Mouse (Mus musculus): ENCODE data around the gene Zdhhc7. TPM values are rescaled to one million over a fixed set of nuclear protein-coding genes. Genes with fewer than 3 reads are reported as not detected.

Gene Zdhhc7
- polyA plus RNA-seq, 1 experiment from 2014 or later = 28.3 TPM

DNA sequence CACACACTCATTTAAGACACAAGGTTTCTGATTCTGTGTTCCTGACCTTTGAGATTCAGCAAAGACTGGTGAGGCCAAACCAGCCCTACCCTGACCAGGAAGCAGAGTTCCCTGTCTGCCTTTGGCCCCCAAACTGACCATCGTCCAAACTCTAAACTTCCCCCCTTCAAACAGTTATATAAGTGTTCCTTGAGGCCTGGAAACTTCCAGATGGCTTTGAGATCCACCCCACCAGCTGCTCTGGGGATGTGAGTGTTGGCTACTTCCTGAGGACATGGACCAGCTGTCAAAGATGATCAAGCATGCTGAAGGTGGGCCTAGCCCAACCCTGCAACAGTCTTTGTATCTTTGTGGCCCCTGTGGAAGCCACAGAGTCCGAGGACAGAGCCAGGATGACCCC is 44.2 kb downstream of the Zdhhc7 start:
- H3K9me3 ChIP-seq = peaks cover 13% of the 10 kb centered on the region; the same call in 1 of the 2 replicates
- no peak overlapping the region for H3K4me3 ChIP-seq
- no peak for DNase-seq (ENCODE audit: extremely low spot score, low spot score)
- no peaks in the 10 kb centered on the region for H3K4me1 ChIP-seq
- H3K27ac ChIP-seq = no peak overlapping the region
- H3K36me3 ChIP-seq (replicated peaks) = no peaks in the 10 kb centered on the region
- 74% methylated on average over 2 of the region's 2 CpGs for WGBS
- H3K27me3 ChIP-seq (ENCODE audit: poor library complexity, severe bottlenecking) = no peaks in the 10 kb centered on the region

DNA sequence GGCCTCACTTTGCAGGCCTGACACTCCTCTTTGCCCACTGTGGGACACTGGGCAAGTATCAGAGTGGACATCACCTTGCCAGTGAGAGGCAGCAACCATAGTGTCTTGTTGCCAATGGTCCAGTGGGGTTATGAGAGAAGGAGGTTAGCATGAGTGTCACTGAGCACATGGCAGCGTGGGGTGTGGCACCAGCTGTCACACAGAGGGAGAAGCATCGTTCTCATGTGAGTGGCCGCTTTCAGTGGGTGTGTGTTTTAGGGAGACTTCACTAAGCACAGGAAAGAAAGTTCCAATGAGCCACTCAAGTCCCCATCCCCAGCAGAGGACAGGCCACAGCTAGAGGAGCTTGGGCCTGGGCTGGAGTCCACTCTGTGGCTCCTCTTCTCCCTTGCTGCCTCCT is 46.4 kb downstream of the Zdhhc7 start:
- Histone ChIP-seq H3K4me3 (no peak overlapping the region), H3K36me3 (replicated peaks) (no peaks in the 10 kb centered on the region), H3K27ac (no peak overlapping the region), H3K9me3 (peaks cover 10% of the 10 kb centered on the region; the same call in 1 of the 2 replicates), H3K4me1 (peaks cover 14% of the 10 kb centered on the region), H3K27me3 (ENCODE audit: poor library complexity, severe bottlenecking) (no peaks in the 10 kb centered on the region)
- DNase-seq (ENCODE audit: extremely low spot score, low spot score) = no peak
- WGBS = 79% methylated on average over 3 of the region's 3 CpGs

DNA sequence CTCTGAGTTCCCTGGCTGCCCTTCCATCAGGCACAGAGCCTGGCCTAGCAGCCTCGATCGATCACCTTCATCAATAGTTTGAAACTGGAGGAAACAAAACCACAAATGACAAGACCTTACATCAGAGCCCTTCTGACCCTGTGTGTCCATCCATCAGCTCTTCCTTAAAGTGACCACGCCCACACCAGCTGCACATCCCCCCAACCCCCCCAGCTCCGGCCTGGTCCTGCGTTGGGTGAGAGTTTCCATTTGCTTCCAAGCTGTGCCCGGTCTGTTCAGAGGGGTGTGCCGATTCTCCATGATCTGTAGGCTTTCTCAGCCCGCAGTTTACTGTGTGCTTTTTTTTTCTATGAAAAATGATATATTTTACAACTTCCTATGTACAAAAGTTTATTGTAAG is 49.0 kb downstream of the Zdhhc7 start:
- no peaks in the 10 kb centered on the region for H3K36me3 ChIP-seq (replicated peaks)
- peaks cover 18% of the 10 kb centered on the region for H3K4me1 ChIP-seq
- peaks cover 10% of the 10 kb centered on the region; the same call in 1 of the 2 replicates for H3K9me3 ChIP-seq
- no peak overlapping the region for H3K4me3 ChIP-seq
- no peak overlapping the region for H3K27ac ChIP-seq
- 87% methylated on average over 8 of the region's 8 CpGs for WGBS
- DNase-seq (ENCODE audit: extremely low spot score, low spot score) = no peak
- H3K27me3 ChIP-seq (ENCODE audit: poor library complexity, severe bottlenecking) = no peaks in the 10 kb centered on the region

DNA sequence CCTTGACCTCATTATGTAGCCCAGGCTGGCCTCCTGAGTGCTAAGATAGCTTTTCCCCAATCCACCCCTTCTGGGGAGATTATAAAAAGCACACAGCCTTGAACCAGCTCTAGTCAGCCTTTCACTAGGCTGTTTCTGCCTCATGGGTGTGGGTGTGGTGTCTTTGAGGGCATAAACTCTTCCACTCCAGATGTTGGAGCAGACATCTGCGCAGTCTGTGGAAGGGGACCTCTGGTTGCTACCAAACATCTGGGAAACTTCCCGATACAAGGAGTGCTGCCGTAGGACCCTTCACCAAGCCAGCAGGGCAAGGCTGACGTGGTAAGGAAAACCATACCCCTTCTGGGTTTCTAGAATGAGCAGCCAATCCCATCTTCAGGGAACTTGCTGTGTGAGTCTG is 49.4 kb downstream of the Zdhhc7 start:
- Histone ChIP-seq H3K4me3 (no peak overlapping the region), H3K27ac (no peak overlapping the region), H3K27me3 (ENCODE audit: poor library complexity, severe bottlenecking) (no peaks in the 10 kb centered on the region), H3K4me1 (peaks cover 21% of the 10 kb centered on the region), H3K36me3 (replicated peaks) (no peaks in the 10 kb centered on the region), H3K9me3 (peaks cover 10% of the 10 kb centered on the region; the same call in 1 of the 2 replicates)
- no peak for DNase-seq (ENCODE audit: extremely low spot score, low spot score)
- WGBS = 86% methylated on average over 4 of the region's 4 CpGs

DNA sequence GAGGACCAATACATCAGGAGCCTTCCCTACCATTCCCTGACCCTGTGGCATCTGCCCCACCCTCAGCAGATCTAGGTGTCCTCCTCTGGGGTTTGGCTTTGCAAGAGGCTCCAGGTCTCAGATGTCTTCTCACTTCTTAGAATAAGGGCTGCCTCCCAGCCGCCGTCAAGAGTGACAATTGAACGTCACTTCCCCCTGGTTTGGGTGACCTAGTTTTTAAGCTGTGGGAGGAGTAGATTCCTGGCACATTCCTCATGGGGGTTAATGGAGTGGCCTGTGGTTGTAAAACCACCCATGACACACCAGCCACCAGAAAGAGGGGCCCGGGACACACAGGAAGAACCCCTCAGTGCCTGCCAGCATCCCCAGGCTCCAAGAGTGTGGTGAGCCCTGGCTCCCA is 50.3 kb downstream of the Zdhhc7 start:
- H3K27ac ChIP-seq = 0 out of 2 replicates have a peak overlapping the region, but pooled peaks have one; percentile 13
- no peak for DNase-seq (ENCODE audit: extremely low spot score, low spot score)
- 73% methylated on average over 4 of the region's 4 CpGs for WGBS
- H3K36me3 ChIP-seq (replicated peaks) = no peaks in the 10 kb centered on the region
- peaks cover under 1% of the 10 kb centered on the region; the same call in 1 of the 2 replicates for H3K9me3 ChIP-seq
- H3K4me3 ChIP-seq = no peak overlapping the region
- H3K27me3 ChIP-seq (ENCODE audit: poor library complexity, severe bottlenecking) = no peaks in the 10 kb centered on the region
- peaks cover 30% of the 10 kb centered on the region for H3K4me1 ChIP-seq

DNA sequence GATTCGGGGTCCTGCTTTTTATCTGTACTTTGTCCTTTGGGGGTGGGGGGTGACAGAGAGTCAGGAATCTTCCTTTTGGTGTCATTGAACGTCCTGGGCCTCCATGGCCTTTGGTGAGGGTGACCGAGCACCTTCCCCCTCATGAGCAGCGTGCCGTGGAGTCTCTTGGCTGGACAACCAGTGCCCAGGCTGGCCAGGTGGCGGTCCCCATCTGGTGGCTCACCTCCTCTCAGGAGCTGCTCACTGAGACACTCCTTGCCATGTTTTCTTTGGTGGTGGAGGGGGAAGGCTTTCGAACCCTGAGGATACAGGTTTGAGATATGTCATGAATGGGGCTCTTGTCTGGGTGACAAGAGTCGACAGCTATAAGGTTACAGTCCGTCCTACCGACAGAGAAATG is 50.9 kb downstream of the Zdhhc7 start:
- DNase-seq (ENCODE audit: extremely low spot score, low spot score) = no peak
- peaks cover 36% of the 10 kb centered on the region for H3K4me1 ChIP-seq
- 80% methylated on average over 10 of the region's 10 CpGs for WGBS
- H3K9me3 ChIP-seq = no peaks in the 10 kb centered on the region
- H3K27me3 ChIP-seq (ENCODE audit: poor library complexity, severe bottlenecking) = no peaks in the 10 kb centered on the region
- no peaks in the 10 kb centered on the region for H3K36me3 ChIP-seq (replicated peaks)
- H3K27ac ChIP-seq = peak overlapping the region; percentile 21; the same call in 1 of the 2 replicates
- no peak overlapping the region for H3K4me3 ChIP-seq

DNA sequence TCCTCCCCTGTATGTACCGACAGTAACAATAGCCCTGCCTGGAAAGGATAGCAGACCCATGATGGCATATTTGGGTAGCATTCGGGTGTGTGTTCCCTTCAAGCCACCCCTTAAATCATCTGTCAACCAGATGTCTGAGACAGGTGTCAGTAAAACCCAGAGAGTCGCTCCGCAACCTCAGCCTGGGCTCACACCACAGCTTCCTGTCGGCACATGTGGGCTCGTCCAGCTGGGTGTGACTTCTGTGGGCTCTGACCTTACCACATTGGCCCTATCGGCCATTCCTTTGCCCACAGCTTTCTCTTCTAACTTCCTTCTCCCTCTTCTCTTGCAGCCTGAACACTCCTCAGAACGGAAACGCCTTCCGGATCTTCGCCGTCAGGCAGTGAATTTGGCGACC is 51.3 kb downstream of the Zdhhc7 start:
- 80% methylated on average over 13 of the region's 13 CpGs for WGBS
- Histone ChIP-seq H3K36me3 (replicated peaks) (no peaks in the 10 kb centered on the region), H3K9me3 (no peaks in the 10 kb centered on the region), H3K27ac (peak overlapping the region; percentile 21; the same call in 1 of the 2 replicates), H3K4me3 (no peak overlapping the region), H3K27me3 (ENCODE audit: poor library complexity, severe bottlenecking) (no peaks in the 10 kb centered on the region), H3K4me1 (peaks cover 40% of the 10 kb centered on the region)
- DNase-seq (ENCODE audit: extremely low spot score, low spot score) = no peak

DNA sequence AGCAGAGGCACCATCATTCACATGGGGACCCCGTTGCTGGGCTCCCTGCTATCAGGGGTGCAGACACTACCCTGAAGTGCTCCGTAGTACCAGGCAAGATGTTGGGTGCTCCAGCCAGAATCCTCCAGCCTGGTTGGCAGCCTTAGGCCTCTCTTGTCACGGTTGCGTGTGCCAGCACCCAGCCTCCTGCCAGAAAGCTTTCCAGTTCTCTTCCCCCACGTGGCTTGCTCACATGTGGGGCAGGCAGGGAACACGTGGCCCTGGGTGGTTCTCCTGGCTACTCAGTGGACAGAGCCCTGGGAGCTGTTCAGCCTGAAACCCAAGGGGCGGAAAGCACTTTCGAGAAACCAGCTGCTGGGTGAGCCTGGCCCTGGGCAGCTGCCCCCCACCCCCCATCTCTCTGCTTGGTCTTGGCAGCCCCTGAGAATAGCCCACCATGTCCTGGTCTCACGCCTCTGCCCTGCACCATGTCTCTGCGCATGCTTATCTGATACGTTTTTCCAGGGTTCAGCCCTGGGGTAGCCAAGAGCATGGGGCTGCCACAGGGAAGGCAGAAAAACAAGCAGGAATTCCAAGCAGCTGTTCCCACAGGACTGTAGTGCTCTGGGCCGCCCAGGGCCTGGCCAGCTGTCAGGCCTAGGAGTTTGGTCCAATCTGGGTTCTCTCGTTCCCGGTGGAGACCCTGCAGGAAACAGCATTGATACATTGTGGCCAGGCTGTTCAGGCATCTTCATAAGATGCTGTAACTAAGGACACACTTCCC is 54.8 kb downstream of the Zdhhc7 start:
- 76% methylated on average over 14 of the region's 14 CpGs for WGBS
- Histone ChIP-seq H3K4me1 (peaks cover 45% of the 10 kb centered on the region), H3K4me3 (no peak overlapping the region), H3K36me3 (replicated peaks) (no peaks in the 10 kb centered on the region), H3K9me3 (no peaks in the 10 kb centered on the region), H3K27ac (peak overlapping the region; percentile 66), H3K27me3 (ENCODE audit: poor library complexity, severe bottlenecking) (no peaks in the 10 kb centered on the region)
- DNase-seq (ENCODE audit: extremely low spot score, low spot score) = no peak

DNA sequence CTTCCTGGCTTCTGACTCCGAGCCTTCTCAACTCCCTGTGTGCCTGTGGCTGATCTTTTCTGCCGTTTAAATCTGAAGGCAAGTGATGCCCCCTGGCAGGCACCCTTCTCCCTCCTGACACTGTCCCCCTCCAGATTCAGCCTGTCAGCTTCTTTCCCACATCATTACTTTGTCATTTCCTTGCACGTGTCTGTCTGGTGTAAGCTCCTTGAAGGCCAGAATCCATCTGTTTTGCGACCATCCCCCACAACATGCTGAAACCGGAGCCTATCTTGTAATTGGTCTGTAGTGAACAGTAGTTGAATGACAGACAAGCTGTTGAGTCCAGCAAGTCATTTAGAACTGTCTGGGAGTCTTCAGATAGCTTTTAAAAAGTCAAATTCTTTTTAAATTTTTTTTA is 55.8 kb downstream of the Zdhhc7 start:
- 68% methylated on average over 5 of the region's 5 CpGs for WGBS
- H3K9me3 ChIP-seq = no peaks in the 10 kb centered on the region
- no peak for DNase-seq (ENCODE audit: extremely low spot score, low spot score)

DNA sequence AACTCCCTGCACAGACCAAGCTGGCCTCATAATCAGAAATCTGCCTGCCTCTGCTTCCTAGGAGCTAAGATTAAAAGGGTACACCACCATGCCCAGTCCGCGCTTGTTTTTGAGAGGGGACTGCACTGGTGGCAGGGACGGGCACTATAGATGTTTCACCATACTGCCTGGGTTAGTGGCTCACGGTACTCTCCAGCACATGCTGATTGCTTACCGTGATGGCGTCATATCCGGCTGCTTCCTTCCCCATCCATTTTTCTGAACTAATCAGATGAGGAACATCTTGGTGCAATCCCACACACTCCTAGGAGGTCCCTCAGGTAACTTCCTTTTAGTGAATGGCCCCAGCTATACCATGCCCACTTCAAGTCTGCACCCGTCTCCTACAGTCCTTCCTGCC is 56.4 kb downstream of the Zdhhc7 start:
- 90% methylated on average over 8 of the region's 8 CpGs for WGBS
- H3K36me3 ChIP-seq (replicated peaks) = no peaks in the 10 kb centered on the region
- no peaks in the 10 kb centered on the region for H3K27me3 ChIP-seq (ENCODE audit: poor library complexity, severe bottlenecking)
- no peak for DNase-seq (ENCODE audit: extremely low spot score, low spot score)
- H3K27ac ChIP-seq = no peak overlapping the region
- no peaks in the 10 kb centered on the region for H3K9me3 ChIP-seq
- H3K4me3 ChIP-seq = no peak overlapping the region
- peaks cover 32% of the 10 kb centered on the region for H3K4me1 ChIP-seq

More for the DNA sequence above, 55.8 kb downstream of the Zdhhc7 start:
- no peak overlapping the region for H3K27ac ChIP-seq
- no peaks in the 10 kb centered on the region for H3K36me3 ChIP-seq (replicated peaks)
- H3K4me1 ChIP-seq = peaks cover 38% of the 10 kb centered on the region
- H3K27me3 ChIP-seq (ENCODE audit: poor library complexity, severe bottlenecking) = no peaks in the 10 kb centered on the region
- no peak overlapping the region for H3K4me3 ChIP-seq

DNA sequence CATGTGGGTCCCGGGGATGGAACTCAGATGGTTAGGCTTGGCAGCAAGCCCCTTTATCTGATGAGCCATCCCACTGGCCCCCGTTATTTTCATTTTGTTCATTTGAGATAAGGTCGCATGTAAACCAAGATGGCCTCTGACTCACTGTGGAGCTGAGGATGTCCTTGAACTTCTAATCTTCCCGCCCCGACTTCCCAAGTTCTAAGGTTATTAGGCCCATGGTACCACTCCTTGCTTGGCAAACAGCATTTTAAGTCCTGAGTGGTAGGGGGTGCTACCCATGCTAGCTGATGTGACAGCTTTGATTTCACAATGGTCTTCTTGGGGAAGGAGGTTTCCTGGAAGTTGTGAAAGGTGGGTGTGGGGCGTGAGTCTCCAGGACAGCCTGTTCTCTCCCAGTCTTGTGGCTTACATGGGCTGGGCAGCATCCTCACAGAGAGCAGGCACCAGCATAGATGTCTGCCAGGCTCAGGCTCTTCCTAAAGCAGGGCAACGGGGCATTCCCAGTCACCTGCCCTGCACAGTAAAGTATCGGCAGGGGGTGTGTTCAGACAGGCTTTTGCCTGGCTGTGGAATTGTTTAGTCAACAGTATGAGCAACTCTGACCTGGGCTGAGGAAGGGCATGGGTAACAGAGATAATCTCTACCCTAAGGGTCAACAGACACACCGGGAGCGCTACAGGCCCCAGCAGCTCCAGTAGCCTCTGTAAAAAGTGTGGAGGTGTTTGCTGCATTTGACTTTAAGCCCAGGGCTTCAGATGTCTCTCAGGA is 58.6 kb downstream of the Zdhhc7 start:
- Histone ChIP-seq H3K27me3 (ENCODE audit: poor library complexity, severe bottlenecking) (no peaks in the 10 kb centered on the region), H3K4me1 (peaks cover 35% of the 10 kb centered on the region), H3K9me3 (no peaks in the 10 kb centered on the region), H3K4me3 (no peak overlapping the region), H3K36me3 (replicated peaks) (no peaks in the 10 kb centered on the region), H3K27ac (no peak overlapping the region)
- 76% methylated on average over 10 of the region's 10 CpGs for WGBS
- DNase-seq (ENCODE audit: extremely low spot score, low spot score) = no peak

DNA sequence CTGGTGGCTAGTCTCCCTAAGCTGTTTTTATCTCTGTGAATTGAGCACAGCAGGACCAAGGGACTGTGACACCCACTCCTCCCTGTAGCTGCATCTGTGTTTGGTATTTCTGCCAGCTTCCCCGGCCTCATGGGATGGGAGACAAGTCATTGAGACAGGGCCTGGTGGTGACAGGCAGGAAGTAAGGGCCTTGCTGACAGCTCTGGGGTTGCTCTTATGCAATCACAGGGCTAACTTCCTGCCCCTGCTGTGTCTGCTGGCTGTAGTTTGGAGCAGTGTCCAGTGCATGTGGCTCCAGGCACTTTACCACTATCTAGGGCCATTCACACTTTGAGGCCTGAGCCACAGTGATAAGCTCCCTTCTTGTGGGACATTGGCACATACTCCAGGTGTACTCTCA is 60.4 kb downstream of the Zdhhc7 start:
- H3K4me1 ChIP-seq = peaks cover 36% of the 10 kb centered on the region
- H3K27me3 ChIP-seq (ENCODE audit: poor library complexity, severe bottlenecking) = no peaks in the 10 kb centered on the region
- H3K36me3 ChIP-seq (replicated peaks) = no peaks in the 10 kb centered on the region
- H3K27ac ChIP-seq = no peak overlapping the region
- 85% methylated on average over 1 of the region's 1 CpGs for WGBS
- no peak overlapping the region for H3K4me3 ChIP-seq
- no peak for DNase-seq (ENCODE audit: extremely low spot score, low spot score)
- no peaks in the 10 kb centered on the region for H3K9me3 ChIP-seq

DNA sequence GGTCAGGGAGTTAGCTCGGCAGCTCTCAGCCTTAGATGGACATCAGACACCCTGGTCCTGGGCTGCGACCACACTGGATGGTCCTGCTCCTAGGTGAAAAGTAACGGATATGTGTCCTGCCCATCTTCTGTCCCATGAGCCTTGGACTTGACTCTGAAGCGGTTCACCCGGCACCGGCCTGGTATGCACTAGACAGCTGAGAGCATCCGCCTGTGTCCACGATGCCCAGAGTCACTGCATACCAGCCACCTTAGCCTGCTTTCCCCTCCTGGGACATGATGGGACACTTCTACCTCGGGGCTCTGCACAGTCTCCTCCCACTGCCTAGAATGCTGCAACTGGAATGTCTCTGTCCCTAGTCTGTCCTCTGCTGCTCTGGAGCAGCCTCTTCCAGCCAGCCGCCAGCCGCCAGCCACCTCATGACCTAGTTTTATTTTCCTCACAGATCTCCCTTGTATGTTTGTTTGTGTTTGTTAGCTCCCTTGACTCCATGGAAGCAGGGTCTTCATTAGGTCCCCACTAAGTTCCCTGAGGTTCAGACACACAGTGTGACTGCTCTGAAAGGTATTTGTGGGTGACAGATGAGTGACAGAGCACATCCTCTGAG is 61.9 kb downstream of the Zdhhc7 start:
- 84% methylated on average over 11 of the region's 11 CpGs for whole genome bisulfite sequencing
- Histone ChIP-seq H3K4me1 (peaks cover 35% of the 10 kb centered on the region), H3K27me3 (ENCODE audit: poor library complexity, severe bottlenecking) (no peaks in the 10 kb centered on the region), H3K36me3 (replicated peaks) (no peaks in the 10 kb centered on the region), H3K27ac (peak overlapping the region; percentile 15; the same call in 1 of the 2 replicates), H3K4me3 (no peak overlapping the region), H3K9me3 (no peaks in the 10 kb centered on the region)
- DNase-seq (ENCODE audit: extremely low spot score, low spot score) = no peak
